34 mouse cellular contexts compared by ENCODE assay signal in the genomic region with DNA sequence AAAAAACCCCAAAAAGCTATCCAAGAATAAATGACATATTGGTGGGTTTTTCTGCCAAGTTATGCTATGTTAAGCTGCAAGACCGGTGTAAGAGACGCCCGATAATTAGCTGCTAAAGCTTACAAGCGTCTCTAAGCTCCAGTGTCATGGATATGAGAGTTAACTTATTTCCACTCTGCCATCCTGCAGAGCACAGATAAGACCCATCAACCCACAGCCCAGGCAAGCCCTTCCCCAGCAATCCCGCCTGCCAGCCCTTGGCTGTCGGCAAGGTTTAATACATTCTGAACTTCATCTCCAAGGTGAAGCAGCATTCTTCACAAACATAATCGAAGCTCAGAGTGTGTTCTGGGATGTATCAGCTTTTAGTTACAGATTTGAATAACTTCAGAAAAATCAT. TPM values are rescaled to one million over a fixed set of nuclear protein-coding genes. Genes with fewer than 3 reads are reported as not detected.
DNase-seq lines count a peak whose midpoint lies in the region; ATAC-seq and TF ChIP-seq lines count a peak whose summit lies in the region.
"Had no signal": no experiment of that assay in that cellular context is flagged by ENCODE, and none has a peak within 500 bp of the region (broad histone marks: within the 10 kb centered on the region; RNA-seq: fewer than 3 reads in every experiment).

No protein-coding gene starts in this region.

- no peaks in the 10 kb centered on the region for H3K27me3 ChIP-seq in liver, postnatal 0 days (ENCODE audit: insufficient read depth, low read length)
- H3K27me3 ChIP-seq in liver, embryonic 11.5 days (replicated peaks; ENCODE audit: control insufficient read depth, insufficient read depth, low read length), result no peaks in the 10 kb centered on the region
- no peaks in the 10 kb centered on the region for H3K27me3 ChIP-seq in forebrain, embryonic 13.5 days
- H3K27me3 ChIP-seq: embryonic facial prominence, embryonic 13.5 days; heart, embryonic 15.5 days; kidney, embryonic 15.5 days had no signal

- no peak overlapping the region for H3K4me2 ChIP-seq in liver, postnatal 0 days (ENCODE audit: low read depth, low read length)
- H3K4me2 ChIP-seq in liver, embryonic 11.5 days, result no peak overlapping the region
- no peak overlapping the region for H3K4me2 ChIP-seq in forebrain, embryonic 13.5 days
- H3K4me2 ChIP-seq: embryonic facial prominence, embryonic 13.5 days; heart, embryonic 15.5 days; kidney, embryonic 15.5 days; lung, embryonic 14.5 days had no signal

- no peak overlapping the region for H3K4me3 ChIP-seq in liver, postnatal 0 days (ENCODE audit: low read depth, low read length)
- no peak overlapping the region for H3K4me3 ChIP-seq in liver, embryonic 11.5 days (ENCODE audit: low read depth, low read length)
- no peak overlapping the region for H3K4me3 ChIP-seq in forebrain, embryonic 13.5 days
- H3K4me3 ChIP-seq: embryonic facial prominence, embryonic 13.5 days; forebrain, embryonic 10.5 days; gastrocnemius, adult 2 months; heart, embryonic 10.5 days; heart, embryonic 15.5 days; kidney, embryonic 15.5 days had no signal

- no peak overlapping the region for H3K27ac ChIP-seq in liver, postnatal 0 days (ENCODE audit: low read depth)
- H3K27ac ChIP-seq in liver, embryonic 11.5 days (ENCODE audit: low read depth, low read length), result no peak overlapping the region
- H3K27ac ChIP-seq in forebrain, embryonic 13.5 days, result no peak overlapping the region
- H3K27ac ChIP-seq: embryonic facial prominence, embryonic 13.5 days; forebrain, embryonic 10.5 days; gastrocnemius, adult 2 months; heart, embryonic 10.5 days; heart, embryonic 15.5 days; kidney, embryonic 15.5 days; stomach, postnatal 0 days had no signal

- H3K9me3 ChIP-seq in liver, postnatal 0 days (ENCODE audit: low read length), result no peaks in the 10 kb centered on the region
- no peaks in the 10 kb centered on the region for H3K9me3 ChIP-seq in liver, embryonic 11.5 days (ENCODE audit: control insufficient read depth, low read length)
- H3K9me3 ChIP-seq in forebrain, embryonic 13.5 days (replicated peaks), result no peaks in the 10 kb centered on the region
- H3K9me3 ChIP-seq: embryonic facial prominence, embryonic 13.5 days; forebrain, embryonic 10.5 days; G1E; heart, embryonic 10.5 days; heart, embryonic 15.5 days; kidney, embryonic 15.5 days had no signal

- no peaks in the 10 kb centered on the region; the same call in 1 of the 2 replicates for H3K4me1 ChIP-seq in liver, postnatal 0 days (ENCODE audit: insufficient read depth)
- peaks cover 3% of the 10 kb centered on the region; the same call in 1 of the 2 replicates for H3K4me1 ChIP-seq in liver, embryonic 11.5 days (replicated peaks; ENCODE audit: control insufficient read depth, insufficient read depth, low read length)
- H3K4me1 ChIP-seq in forebrain, embryonic 13.5 days, result peaks cover 10% of the 10 kb centered on the region
- H3K4me1 ChIP-seq: embryonic facial prominence, embryonic 13.5 days; kidney, embryonic 15.5 days had no signal

- H3K36me3 ChIP-seq in liver, postnatal 0 days (replicated peaks; ENCODE audit: insufficient read depth, low read length), result peaks cover 7% of the 10 kb centered on the region
- no peaks in the 10 kb centered on the region for H3K36me3 ChIP-seq in liver, embryonic 11.5 days (ENCODE audit: control insufficient read depth, insufficient read depth, low read length)
- peaks cover 5% of the 10 kb centered on the region; the same call in 1 of the 2 replicates for H3K36me3 ChIP-seq in forebrain, embryonic 13.5 days (ENCODE audit: poor library complexity, severe bottlenecking)
- H3K36me3 ChIP-seq: G1E; heart, embryonic 10.5 days; heart, embryonic 15.5 days had no signal

- ATAC-seq in liver, postnatal 0 days, result no peak
- peak; percentile 79 for ATAC-seq in liver, embryonic 11.5 days (replicated peaks; ENCODE audit: low FRiP score)
- ATAC-seq in megakaryocyte-erythroid progenitor cell, adult 5-6 weeks (replicated peaks; ENCODE audit: low FRiP score, low TSS enrichment, poor library complexity, severe bottlenecking), result peak; percentile 96
- no peak for ATAC-seq in forebrain, embryonic 13.5 days
- ATAC-seq: forebrain, embryonic 16.5 days; hindbrain, embryonic 16.5 days had no signal

- WGBS in liver, postnatal 0 days (ENCODE audit: insufficient replicate concordance), result 52% methylated on average over 7 of the region's 7 CpGs
- 34% methylated on average over 7 of the region's 7 CpGs for WGBS in liver, embryonic 11.5 days
- 84% methylated on average over 7 of the region's 7 CpGs for WGBS in forebrain, embryonic 13.5 days

- H3K9ac ChIP-seq in liver, postnatal 0 days (replicated peaks), result no peak overlapping the region
- no peak overlapping the region for H3K9ac ChIP-seq in liver, embryonic 11.5 days (ENCODE audit: low read depth, low read length)
- no peak overlapping the region for H3K9ac ChIP-seq in forebrain, embryonic 13.5 days
- H3K9ac ChIP-seq: embryonic facial prominence, embryonic 13.5 days; heart, embryonic 15.5 days; kidney, embryonic 15.5 days; lung, embryonic 14.5 days had no signal

- no peak for TF ChIP-seq EP300 in liver, postnatal 0 days (IDR thresholded peaks at IDR 0.05; ENCODE audit: low read depth)

- no peak for TF ChIP-seq CTCF in liver, postnatal 0 days (IDR thresholded peaks at IDR 0.05; ENCODE audit: low read depth)

- DNase-seq in liver (peak; percentile 54), MEL-GATA-1-ER (ENCODE audit: extremely low read depth, low read depth) (peak; percentile 52)
- DNase-seq in liver, postnatal 0 days, result no peak
- DNase-seq in liver, embryonic 11.5 days (ENCODE audit: low spot score), result no peak
- no peak for DNase-seq in spleen, postnatal 10 days (ENCODE audit: low spot score in 2 of 2)
- DNase-seq: adrenal gland, postnatal 25 days; cerebellum, adult 9-11 months; gastrocnemius, adult 2 months; kidney, adult 18-20 months; kidney, postnatal 25 days; lung, embryonic 14.5 days; lung, postnatal 14 days; right cerebral cortex, adult 18-20 months; spleen, adult 18-20 months; thymus, adult 18-20 months; thymus, postnatal 4 days had no signal

RNA-seq across cellular contexts. Expression of gene Scgn, which starts 49.2 kb away (rescaled TPM):
- polyA plus RNA-seq in liver, postnatal 0 days (2015; fragmentation: Nextera tagmentation; extraction: Ambion mirVana), result not detected in 2 replicates
- polyA plus RNA-seq in liver, embryonic 11.5 days (2014; fragmentation: Nextera tagmentation; extraction: Ambion mirVana), result 0.21 TPM in 1 of 2 replicates, not detected in the other
- total RNA-seq in megakaryocyte-erythroid progenitor cell, adult 5-6 weeks (2014; fragmentation: Nextera tagmentation), result not detected in 2 replicates
- total RNA-seq in megakaryocyte-erythroid progenitor cell, adult 5-6 weeks (2017), result not detected in 2 replicates
- polyA plus RNA-seq in forebrain, embryonic 13.5 days (2015; fragmentation: Nextera tagmentation; extraction: Ambion mirVana), result 2.1 and 2.6 TPM in 2 replicates
- total RNA-seq: G1E; gastrocnemius, adult 2 months; heart, postnatal 25 days; left cerebral cortex, adult 18-20 months; liver, adult 2 months; megakaryocyte, adult 5-6 weeks; monocyte, adult 5-6 weeks had no signal
- polyA plus RNA-seq: embryonic facial prominence, embryonic 13.5 days; forebrain, embryonic 10.5 days; G1E; gonadal fat pad, adult 2 months; heart, embryonic 15.5 days; limb, embryonic 11.5 days; liver, adult 2 months; lung, embryonic 14.5 days had no signal

Comparison
In these comparisons a context has a peak if more than half of its experiments do, and no peak if none do; other contexts are left out.
1. DNase-seq: peak in liver (single experiment) and MEL-GATA-1-ER (single experiment); none in liver, postnatal 0 days (single experiment), liver, embryonic 11.5 days (single experiment) and spleen, postnatal 10 days (0 of 2).
2. ATAC-seq: peak in liver, embryonic 11.5 days (single experiment) and megakaryocyte-erythroid progenitor cell, adult 5-6 weeks (single experiment); none in liver, postnatal 0 days (single experiment) and forebrain, embryonic 13.5 days (single experiment).